Mouse (Mus musculus) liver, adult 2 months (tissue): ENCODE measurements around the gene Kctd2. TPM values are rescaled to one million over a fixed set of nuclear protein-coding genes. Genes with fewer than 3 reads are reported as not detected.

Experiments
- DNase-seq: peaks from one replicate; pipeline ENCODE4 v3.0.0-alpha.2; 2011; ENCODE audit warnings: low read depth, low spot score; ENCODE audit errors: extremely low read depth
- H3K27ac ChIP-seq: fragments of 200-500 bp; replicated peaks from 2 replicates; pipeline ENCODE4 v1.5.1; 2012; ENCODE audit warnings: low read depth, mild to moderate bottlenecking, control low read depth, inconsistent platforms, low read length; ENCODE audit not compliant: insufficient read depth
- H3K27me3 ChIP-seq: fragments of 200-500 bp; 2 replicates; pipeline ENCODE4 v1.6.1; 2012; ENCODE audit warnings: mild to moderate bottlenecking, moderate library complexity, low read length, inconsistent platforms; ENCODE audit not compliant: control insufficient read depth, insufficient read depth
- H3K36me3 ChIP-seq: fragments of 200-500 bp; 2 replicates; pipeline ENCODE4 v1.6.1; 2012; ENCODE audit warnings: low read length, inconsistent platforms; ENCODE audit not compliant: control insufficient read depth, insufficient read depth
- H3K4me1 ChIP-seq: fragments of 200-500 bp; 2 replicates; pipeline ENCODE4 v1.6.1; 2011; ENCODE audit warnings: low read length; ENCODE audit not compliant: control insufficient read depth, insufficient read depth
- H3K4me3 ChIP-seq: fragments of 200-500 bp; 2 replicates; pipeline ENCODE4 v1.5.1; 2011; ENCODE audit warnings: low read depth, mild to moderate bottlenecking, control low read depth, low read length, moderate library complexity; ENCODE audit not compliant: insufficient read depth
- H3K79me2 ChIP-seq: fragments of 200-500 bp; 2 replicates; pipeline ENCODE4 v1.6.1; 2012; ENCODE audit warnings: inconsistent platforms, mild to moderate bottlenecking, low read length, moderate library complexity; ENCODE audit not compliant: control insufficient read depth, insufficient read depth
- H3K9ac ChIP-seq: fragments of 200-500 bp; 2 replicates; pipeline ENCODE4 v1.6.1; 2012; ENCODE audit warnings: low read depth, mild to moderate bottlenecking, control low read depth, inconsistent platforms, low read length
- CTCF ChIP-seq: fragments of 200-500 bp; IDR thresholded peaks from 2 replicates; pipeline ENCODE4 v1.5.1; 2011; ENCODE audit warnings: low read depth, low read length, control low read depth
- POLR2A ChIP-seq: fragments of 200-500 bp; IDR thresholded peaks from 2 replicates; pipeline ENCODE4 v1.6.1; 2011; ENCODE audit warnings: low read length, control low read depth; ENCODE audit not compliant: insufficient read depth; ENCODE audit errors: extremely low read depth
- WGBS: fragments of 180-500 bp; shearing (Covaris S2); methylation state at CpG from one replicate; pipeline ENCODE4 v1.1.7; 2018; 5-methylcytosine and 5-hydroxymethylcytosine counted together
- polyA plus RNA-seq: library from polyadenylated mRNA; depleted of rRNA; stranded (reverse); fragments of >200 nt; gene quantifications from 2 replicates; pipeline ENCODE4 v1.2.3, GENCODE M21; 2012
- total RNA-seq: library from RNA; depleted of rRNA; stranded (reverse); fragments of >200 nt; gene quantifications from 2 replicates; pipeline ENCODE4 v1.2.3, GENCODE M21; 2014

Kctd2 gene
- total and polyA plus RNA-seq, 2 experiments = 10.0 to 21.1 TPM

- Histone ChIP-seq H3K79me2 (no peaks in the 10 kb centered on the region), H3K4me3 (peak overlapping the region; percentile 2; the same call in 1 of the 2 replicates), H3K27ac (peak overlapping the region; percentile 28), H3K36me3 (no peaks in the 10 kb centered on the region), H3K9ac (peak overlapping the region; percentile 15; the same call in 1 of the 2 replicates), H3K27me3 (no peaks in the 10 kb centered on the region), H3K4me1 (peaks cover 30% of the 10 kb centered on the region)
- TF ChIP-seq CTCF (no peak), POLR2A (no peak)
- DNase-seq = peak; percentile 74
- WGBS = 4% methylated on average over 3 of the region's 3 CpGs
Observed at GRCm38 (mm10) chr11:115446906-115447305, 27.0 kb downstream of the Kctd2 start.

GRCm38 (mm10) chr11:115447321-115447885 lies 27.5 kb downstream of the Kctd2 start:
- no peaks in the 10 kb centered on the region for H3K36me3 ChIP-seq
- H3K27me3 ChIP-seq = no peaks in the 10 kb centered on the region
- H3K4me1 ChIP-seq = peaks cover 30% of the 10 kb centered on the region
- peak overlapping the region; percentile 62 for H3K4me3 ChIP-seq
- TF ChIP-seq CTCF (no peak), POLR2A (no peak)
- no peaks in the 10 kb centered on the region for H3K79me2 ChIP-seq
- WGBS = 14% methylated on average over 11 of the region's 11 CpGs
- peak overlapping the region; percentile 84 for H3K27ac ChIP-seq
- peak; percentile 94 for DNase-seq
- peak overlapping the region; percentile 78 for H3K9ac ChIP-seq

- H3K4me3 ChIP-seq = peak overlapping the region; percentile 62
- H3K9ac ChIP-seq = peak overlapping the region; percentile 78
- no peaks in the 10 kb centered on the region for H3K79me2 ChIP-seq
- H3K36me3 ChIP-seq = no peaks in the 10 kb centered on the region
- H3K27ac ChIP-seq = peak overlapping the region; percentile 84
- no peaks in the 10 kb centered on the region for H3K27me3 ChIP-seq
- TF ChIP-seq CTCF (no peak), POLR2A (no peak)
- peak; percentile 89 for DNase-seq
- 23% methylated on average over 16 of the region's 16 CpGs for WGBS
- peaks cover 30% of the 10 kb centered on the region for H3K4me1 ChIP-seq
Observed at GRCm38 (mm10) chr11:115448075-115448474, 28.1 kb downstream of the Kctd2 start.

- no peaks in the 10 kb centered on the region for H3K36me3 ChIP-seq
- peak; percentile 55 for DNase-seq
- H3K79me2 ChIP-seq = no peaks in the 10 kb centered on the region
- 24% methylated on average over 7 of the region's 7 CpGs for WGBS
- no peaks in the 10 kb centered on the region for H3K27me3 ChIP-seq
- TF ChIP-seq POLR2A = no peak
- no peak for TF ChIP-seq CTCF
- peaks cover 30% of the 10 kb centered on the region for H3K4me1 ChIP-seq
- H3K4me3 ChIP-seq = no peak overlapping the region
- peak overlapping the region; percentile 71 for H3K27ac ChIP-seq
- H3K9ac ChIP-seq = no peak overlapping the region
Observed at GRCm38 (mm10) chr11:115448998-115449397, 29.1 kb downstream of the Kctd2 start.

GRCm38 (mm10) chr11:115450176-115450575 lies 30.2 kb downstream of the Kctd2 start:
- Histone ChIP-seq H3K27me3 (no peaks in the 10 kb centered on the region), H3K36me3 (no peaks in the 10 kb centered on the region), H3K79me2 (no peaks in the 10 kb centered on the region), H3K27ac (peak overlapping the region; percentile 71), H3K4me1 (peaks cover 30% of the 10 kb centered on the region), H3K4me3 (no peak overlapping the region), H3K9ac (no peak overlapping the region)
- WGBS = 23% methylated on average over 7 of the region's 7 CpGs
- TF ChIP-seq POLR2A (no peak), CTCF (no peak)
- peak; percentile 95 for DNase-seq

- Histone ChIP-seq H3K4me1 (peaks cover 24% of the 10 kb centered on the region), H3K27me3 (no peaks in the 10 kb centered on the region), H3K27ac (no peak overlapping the region), H3K36me3 (no peaks in the 10 kb centered on the region), H3K79me2 (no peaks in the 10 kb centered on the region), H3K9ac (no peak overlapping the region), H3K4me3 (no peak overlapping the region)
- no peak for DNase-seq
- TF ChIP-seq CTCF (no peak), POLR2A (no peak)
- 89% methylated on average over 8 of the region's 8 CpGs for WGBS
Observed at GRCm38 (mm10) chr11:115451781-115452241, 31.9 kb downstream of the Kctd2 start.
